Mouse (Mus musculus) MEL (cell line): ENCODE measurements at regions not wholly inside any gene's neighbourhood (a gene's known extent, or its start where the extent isn't known, plus 50 kb on each side); places are given as distances from the start of the nearest gene placed in this dataset.

Experiments used
- CTCF ChIP-seq, 3 experiments: IDR thresholded peaks in 2 of 3; conservative IDR thresholded peaks in 1 of 3; 2 replicates each; pipeline ENCODE4 v1.5.1; 2011 to 2012; ENCODE audit warnings: low read length in 3 of 3, low read depth in 2 of 3, mild to moderate bottlenecking in 2 of 3, improper control_type of control experiment in 1 of 3, inconsistent platforms in 1 of 3, mixed read lengths in 1 of 3, moderate library complexity in 1 of 3; ENCODE audit not compliant: control insufficient read depth in 1 of 3, insufficient read depth in 1 of 3, poor library complexity in 1 of 3, severe bottlenecking in 1 of 3
- GATA1 ChIP-seq: IDR thresholded peaks from 2 replicates; pipeline ENCODE4 v1.6.1; 2011; ENCODE audit warnings: low read depth, low read length, improper control_type of control experiment
- POLR2A ChIP-seq, 2 experiments: IDR thresholded peaks; 2 replicates each; pipeline ENCODE4 v1.6.1; 2011 to 2012; ENCODE audit warnings: low read length in 2 of 2, mild to moderate bottlenecking in 2 of 2, control low read depth in 1 of 2, improper control_type of control experiment in 1 of 2, low read depth in 1 of 2, moderate library complexity in 1 of 2; ENCODE audit not compliant: control insufficient read depth in 1 of 2, insufficient read depth in 1 of 2, poor library complexity in 1 of 2
- TAL1 ChIP-seq: IDR thresholded peaks from 2 replicates; pipeline ENCODE4 v1.6.1; 2012; ENCODE audit warnings: mild to moderate bottlenecking, inconsistent platforms, low read length, moderate library complexity, mixed read lengths

DNA sequence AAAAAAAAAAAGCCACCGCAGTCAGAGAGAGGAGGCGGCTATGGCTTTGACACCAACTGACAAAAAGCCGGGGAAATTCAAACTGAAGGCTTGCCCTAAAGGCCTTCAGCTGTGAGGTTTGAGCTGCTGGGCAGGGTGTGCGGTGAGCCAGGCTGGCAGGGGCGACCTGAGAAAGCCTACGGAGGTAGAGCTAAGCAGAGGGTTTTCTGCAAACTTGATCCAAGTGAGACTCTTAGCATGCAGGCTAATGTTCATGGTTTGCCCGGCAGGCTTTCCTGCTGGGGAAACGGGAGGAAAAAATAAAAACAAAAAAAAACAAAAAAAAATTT, 186.4 kb upstream of the Zfp462 start:
- TF ChIP-seq CTCF (IDR thresholded peaks at IDR 0.05 in 2 of 3, conservative IDR thresholded peaks at IDR 0.05 in 1 of 3; ENCODE audit: control insufficient read depth in 1 of 3, insufficient read depth in 1 of 3, low read depth in 2 of 3, low read length in 3 of 3, poor library complexity in 1 of 3, severe bottlenecking in 1 of 3) (no peak), POLR2A (IDR thresholded peaks at IDR 0.05; ENCODE audit: control insufficient read depth in 1 of 2, insufficient read depth in 1 of 2, low read depth in 1 of 2, low read length in 2 of 2, poor library complexity in 1 of 2) (no peak), GATA1 (no peak), TAL1 (no peak)
